8 mouse cellular contexts compared by ENCODE assay signal in genomic region chr17:67837351-67838090, GRCm38 (mm10).
DNase-seq lines count a peak whose midpoint lies in the region; ATAC-seq lines count a peak whose summit lies in the region.

No protein-coding gene starts in this region.

- 0 out of 2 replicates have a peak, but pooled peaks have one; percentile 35 for ATAC-seq in hindbrain, embryonic 12.5 days (ENCODE audit: low FRiP score)
- ATAC-seq in lung, embryonic 16.5 days (ENCODE audit: low read depth), result peak; percentile 94
- no peak for ATAC-seq in erythroid progenitor cell, adult 5-6 weeks (replicated peaks; ENCODE audit: low FRiP score, poor library complexity, severe bottlenecking)

- H3K9me3 ChIP-seq in hindbrain, embryonic 12.5 days (replicated peaks), result no peaks in the 10 kb centered on the region
- peaks cover 6% of the 10 kb centered on the region for H3K9me3 ChIP-seq in lung, embryonic 16.5 days (ENCODE audit: control insufficient read depth, low read length)

- no peak overlapping the region for H3K4me3 ChIP-seq in hindbrain, embryonic 12.5 days
- peak overlapping the region; percentile 12; the same call in 1 of the 2 replicates for H3K4me3 ChIP-seq in lung, embryonic 16.5 days (ENCODE audit: low read length)

- no peaks in the 10 kb centered on the region for H3K4me1 ChIP-seq in hindbrain, embryonic 12.5 days
- H3K4me1 ChIP-seq in lung, embryonic 16.5 days (replicated peaks; ENCODE audit: control insufficient read depth, insufficient read depth, low read length), result no peaks in the 10 kb centered on the region

- WGBS in hindbrain, embryonic 12.5 days, result 63% methylated on average over 17 of the region's 17 CpGs
- 43% methylated on average over 17 of the region's 17 CpGs for WGBS in lung, embryonic 16.5 days

- no peaks in the 10 kb centered on the region for H3K27me3 ChIP-seq in hindbrain, embryonic 12.5 days
- H3K27me3 ChIP-seq in lung, embryonic 16.5 days (ENCODE audit: control insufficient read depth, insufficient read depth, low read depth, low read length), result no peaks in the 10 kb centered on the region

- no peak overlapping the region for H3K9ac ChIP-seq in hindbrain, embryonic 12.5 days
- H3K9ac ChIP-seq in lung, embryonic 16.5 days (ENCODE audit: low read length), result no peak overlapping the region

- no peak overlapping the region for H3K27ac ChIP-seq in hindbrain, embryonic 12.5 days
- no peak overlapping the region for H3K27ac ChIP-seq in lung, embryonic 16.5 days (ENCODE audit: low read length)

- DNase-seq in NIH3T3 (ENCODE audit: low read depth), result peak; percentile 89
- peak; percentile 56 for DNase-seq in cerebellum, adult 8-10 months
- peak; percentile 35 to 72 for DNase-seq in frontal cortex, postnatal 10 days (ENCODE audit: low spot score in 2 of 2)
- DNase-seq in layer of hippocampus, adult 9-10 months (ENCODE audit: low spot score), result peak; percentile 40
- peak; percentile 91 for DNase-seq in retina, postnatal 1 day

- no peaks in the 10 kb centered on the region for H3K36me3 ChIP-seq in hindbrain, embryonic 12.5 days
- H3K36me3 ChIP-seq in lung, embryonic 16.5 days (ENCODE audit: control insufficient read depth, insufficient read depth, low read length), result no peaks in the 10 kb centered on the region

- no peak overlapping the region for H3K4me2 ChIP-seq in hindbrain, embryonic 12.5 days (replicated peaks)
- peak overlapping the region; percentile 28; the same call in 1 of the 2 replicates for H3K4me2 ChIP-seq in lung, embryonic 16.5 days (ENCODE audit: low read depth, low read length)

Comparison
In these comparisons a context has a peak if more than half of its experiments do, and no peak if none do; other contexts are left out.
1. DNase-seq: peak in every context shown above with its lines; median percentile 91 in retina, postnatal 1 day; 89 in NIH3T3; 56 in cerebellum, adult 8-10 months; 54 in frontal cortex, postnatal 10 days; 40 in layer of hippocampus, adult 9-10 months.